In genomic region chr9:107693433-107693987, GRCm38 (mm10) we compare ENCODE assay signal across 15 mouse cellular contexts. TPM values are rescaled to one million over a fixed set of nuclear protein-coding genes. Genes with fewer than 3 reads are reported as not detected.
DNase-seq lines count a peak whose midpoint lies in the region; ATAC-seq and TF ChIP-seq lines count a peak whose summit lies in the region.
"Had no signal": no experiment of that assay in that cellular context is flagged by ENCODE, and none has a peak within 500 bp of the region (broad histone marks: within the 10 kb centered on the region; RNA-seq: fewer than 3 reads in every experiment).

No protein-coding gene starts in this region.

- no peak overlapping the region for H3K27ac ChIP-seq in hindbrain, postnatal 0 days
- no peak overlapping the region; the same call in 1 of the 2 replicates for H3K27ac ChIP-seq in hindbrain, embryonic 10.5 days
- peak overlapping the region; percentile 42; the same call in 1 of the 2 replicates for H3K27ac ChIP-seq in midbrain, embryonic 12.5 days (replicated peaks)
- H3K27ac ChIP-seq in midbrain, embryonic 14.5 days (replicated peaks; ENCODE audit: low read depth, low read length), result no peak overlapping the region
- H3K27ac ChIP-seq in embryonic facial prominence, embryonic 10.5 days (replicated peaks), result 0 out of 2 replicates have a peak overlapping the region, but pooled peaks have one; percentile 30
- H3K27ac ChIP-seq: forebrain, embryonic 15.5 days; neural tube, embryonic 12.5 days had no signal

- DNase-seq in hindbrain, postnatal 0 days (ENCODE audit: low spot score), result peak; percentile 30
- no peak for DNase-seq in hindbrain, embryonic 10.5 days (ENCODE audit: low spot score)
- no peak for DNase-seq in midbrain, embryonic 14.5 days
- no peak for DNase-seq in embryonic facial prominence, embryonic 10.5 days (ENCODE audit: low spot score)
- peak; percentile 43 for DNase-seq in retina, embryonic 14.5 days (ENCODE audit: low spot score)
- no peak for DNase-seq in B cell, adult 2 months
- DNase-seq: adrenal gland, postnatal 10 days; cerebellum, adult 2 months; kidney, postnatal 36 days had no signal

- H3K9ac ChIP-seq in hindbrain, postnatal 0 days (replicated peaks; ENCODE audit: low read length), result no peak overlapping the region
- no peak overlapping the region for H3K9ac ChIP-seq in midbrain, embryonic 12.5 days (replicated peaks)
- H3K9ac ChIP-seq in midbrain, embryonic 14.5 days (replicated peaks; ENCODE audit: low read length), result no peak overlapping the region
- H3K9ac ChIP-seq: forebrain, embryonic 15.5 days; neural tube, embryonic 12.5 days had no signal

- H3K4me1 ChIP-seq in hindbrain, postnatal 0 days (ENCODE audit: insufficient read depth, low read length), result peaks cover 6% of the 10 kb centered on the region; the same call in 1 of the 2 replicates
- H3K4me1 ChIP-seq in hindbrain, embryonic 10.5 days (replicated peaks), result peaks cover 67% of the 10 kb centered on the region
- peaks cover 50% of the 10 kb centered on the region for H3K4me1 ChIP-seq in midbrain, embryonic 12.5 days
- peaks cover 38% of the 10 kb centered on the region for H3K4me1 ChIP-seq in midbrain, embryonic 14.5 days (ENCODE audit: control insufficient read depth, insufficient read depth, low read length)
- H3K4me1 ChIP-seq in embryonic facial prominence, embryonic 10.5 days, result peaks cover 42% of the 10 kb centered on the region

- no peaks in the 10 kb centered on the region for H3K9me3 ChIP-seq in hindbrain, postnatal 0 days (ENCODE audit: low read length)
- H3K9me3 ChIP-seq in hindbrain, embryonic 10.5 days, result no peaks in the 10 kb centered on the region
- H3K9me3 ChIP-seq in midbrain, embryonic 12.5 days, result no peaks in the 10 kb centered on the region
- no peaks in the 10 kb centered on the region for H3K9me3 ChIP-seq in midbrain, embryonic 14.5 days (ENCODE audit: control insufficient read depth, low read length)
- H3K9me3 ChIP-seq in embryonic facial prominence, embryonic 10.5 days, result no peaks in the 10 kb centered on the region
- H3K9me3 ChIP-seq: forebrain, embryonic 15.5 days; neural tube, embryonic 12.5 days had no signal

- no peaks in the 10 kb centered on the region for H3K27me3 ChIP-seq in hindbrain, postnatal 0 days (ENCODE audit: insufficient read depth, low read length)
- peaks cover 71% of the 10 kb centered on the region for H3K27me3 ChIP-seq in hindbrain, embryonic 10.5 days (ENCODE audit: insufficient read depth, poor library complexity, severe bottlenecking)
- H3K27me3 ChIP-seq in midbrain, embryonic 12.5 days, result no peaks in the 10 kb centered on the region
- H3K27me3 ChIP-seq in midbrain, embryonic 14.5 days (ENCODE audit: control insufficient read depth, insufficient read depth, low read length), result no peaks in the 10 kb centered on the region
- 0 out of 2 replicates have a peak, but pooled peaks cover 4% of the 10 kb centered on the region for H3K27me3 ChIP-seq in embryonic facial prominence, embryonic 10.5 days (replicated peaks; ENCODE audit: low read depth, poor library complexity, severe bottlenecking)
- H3K27me3 ChIP-seq: forebrain, embryonic 15.5 days; neural tube, embryonic 12.5 days had no signal

- WGBS in hindbrain, postnatal 0 days, result 42% methylated on average over 4 of the region's 4 CpGs
- WGBS in hindbrain, embryonic 10.5 days, result 71% methylated on average over 4 of the region's 4 CpGs
- WGBS in midbrain, embryonic 12.5 days, result 62% methylated on average over 4 of the region's 4 CpGs
- WGBS in midbrain, embryonic 14.5 days, result 48% methylated on average over 4 of the region's 4 CpGs
- WGBS in embryonic facial prominence, embryonic 10.5 days, result 79% methylated on average over 4 of the region's 4 CpGs

- H3K4me2 ChIP-seq in hindbrain, postnatal 0 days (ENCODE audit: low read depth, low read length), result no peak overlapping the region
- no peak overlapping the region for H3K4me2 ChIP-seq in midbrain, embryonic 12.5 days (replicated peaks)
- H3K4me2 ChIP-seq in midbrain, embryonic 14.5 days (ENCODE audit: low read length), result no peak overlapping the region
- H3K4me2 ChIP-seq: forebrain, embryonic 15.5 days; heart, embryonic 11.5 days; neural tube, embryonic 12.5 days had no signal

- ATAC-seq in hindbrain, postnatal 0 days, result peak; percentile 31; the same call in 1 of the 2 replicates
- ATAC-seq in midbrain, embryonic 12.5 days (ENCODE audit: low FRiP score, low read depth), result no peak
- no peak for ATAC-seq in midbrain, embryonic 14.5 days (ENCODE audit: low FRiP score, low TSS enrichment)
- ATAC-seq: CD4-positive, CD25-positive, alpha-beta regulatory T cell, adult 4 months; forebrain, embryonic 15.5 days had no signal

- peak; percentile 45 for TF ChIP-seq CTCF in hindbrain, postnatal 0 days (IDR thresholded peaks at IDR 0.05; ENCODE audit: low read depth)

- no peaks in the 10 kb centered on the region for H3K36me3 ChIP-seq in hindbrain, postnatal 0 days (ENCODE audit: insufficient read depth, low read length)
- peaks cover 70% of the 10 kb centered on the region for H3K36me3 ChIP-seq in hindbrain, embryonic 10.5 days
- peaks cover 56% of the 10 kb centered on the region for H3K36me3 ChIP-seq in midbrain, embryonic 12.5 days
- peaks cover 43% of the 10 kb centered on the region for H3K36me3 ChIP-seq in midbrain, embryonic 14.5 days (ENCODE audit: control insufficient read depth, insufficient read depth, low read length)
- peaks cover 86% of the 10 kb centered on the region for H3K36me3 ChIP-seq in embryonic facial prominence, embryonic 10.5 days (replicated peaks)

- H3K4me3 ChIP-seq in hindbrain, postnatal 0 days (ENCODE audit: low read length), result no peak overlapping the region
- H3K4me3 ChIP-seq in hindbrain, embryonic 10.5 days, result no peak overlapping the region
- H3K4me3 ChIP-seq in midbrain, embryonic 12.5 days, result no peak overlapping the region
- H3K4me3 ChIP-seq in midbrain, embryonic 14.5 days (replicated peaks; ENCODE audit: low read depth, low read length), result no peak overlapping the region
- no peak overlapping the region for H3K4me3 ChIP-seq in embryonic facial prominence, embryonic 10.5 days
- H3K4me3 ChIP-seq: forebrain, embryonic 15.5 days; neural tube, embryonic 12.5 days had no signal

RNA-seq across cellular contexts. Expression of gene Gnat1, which starts 14.0 kb away (rescaled TPM):
- total RNA-seq in hindbrain, postnatal 0 days (2014; rRNA removed), result 0.52 TPM in 1 of 2 replicates, not detected in the other
- 2.4 and 2.7 TPM in 2 replicates for polyA plus RNA-seq in hindbrain, postnatal 0 days (2015; fragmentation: Nextera tagmentation; extraction: Ambion mirVana)
- polyA plus RNA-seq in hindbrain, embryonic 10.5 days (2016; fragmentation: Nextera tagmentation; extraction: Ambion mirVana), result 2.6 and 3.1 TPM in 2 replicates
- 1.9 and 2.7 TPM in 2 replicates for polyA plus RNA-seq in midbrain, embryonic 12.5 days (2016; fragmentation: Nextera tagmentation; extraction: Ambion mirVana)
- polyA plus RNA-seq in midbrain, embryonic 14.5 days (2014; fragmentation: Nextera tagmentation; extraction: Ambion mirVana), result 0.97 and 2.0 TPM in 2 replicates
- 3.4 and 4.3 TPM in 2 replicates for polyA plus RNA-seq in embryonic facial prominence, embryonic 10.5 days (2016; fragmentation: Nextera tagmentation; extraction: Ambion mirVana)
- total RNA-seq: gastrocnemius, adult 8-10 months had no signal

RNA-seq across cellular contexts. Expression of gene Sema3f, which starts 16.8 kb away (rescaled TPM):
- total RNA-seq in hindbrain, postnatal 0 days (2014; rRNA removed), result 65.4 and 81.3 TPM in 2 replicates
- 7.5 and 8.7 TPM in 2 replicates for polyA plus RNA-seq in hindbrain, postnatal 0 days (2015; fragmentation: Nextera tagmentation; extraction: Ambion mirVana)
- polyA plus RNA-seq in hindbrain, embryonic 10.5 days (2016; fragmentation: Nextera tagmentation; extraction: Ambion mirVana), result 14.5 and 16.4 TPM in 2 replicates
- polyA plus RNA-seq in midbrain, embryonic 12.5 days (2016; fragmentation: Nextera tagmentation; extraction: Ambion mirVana), result 30.6 and 33.7 TPM in 2 replicates
- 34.0 and 37.0 TPM in 2 replicates for polyA plus RNA-seq in midbrain, embryonic 14.5 days (2014; fragmentation: Nextera tagmentation; extraction: Ambion mirVana)
- 13.2 and 21.4 TPM in 2 replicates for polyA plus RNA-seq in embryonic facial prominence, embryonic 10.5 days (2016; fragmentation: Nextera tagmentation; extraction: Ambion mirVana)
- polyA plus RNA-seq: CD4-positive, CD25-positive, alpha-beta regulatory T cell, adult 4 months had no signal

RNA-seq across cellular contexts. Expression of gene Slc38a3, which starts 24.2 kb away (rescaled TPM):
- total RNA-seq in hindbrain, postnatal 0 days (2014; rRNA removed), result 102 and 134 TPM in 2 replicates
- 52.1 and 54.5 TPM in 2 replicates for polyA plus RNA-seq in hindbrain, postnatal 0 days (2015; fragmentation: Nextera tagmentation; extraction: Ambion mirVana)
- 6.4 and 7.2 TPM in 2 replicates for polyA plus RNA-seq in hindbrain, embryonic 10.5 days (2016; fragmentation: Nextera tagmentation; extraction: Ambion mirVana)
- polyA plus RNA-seq in midbrain, embryonic 12.5 days (2016; fragmentation: Nextera tagmentation; extraction: Ambion mirVana), result 13.9 and 14.8 TPM in 2 replicates
- 20.4 and 31.9 TPM in 2 replicates for polyA plus RNA-seq in midbrain, embryonic 14.5 days (2014; fragmentation: Nextera tagmentation; extraction: Ambion mirVana)
- 5.6 and 6.6 TPM in 2 replicates for polyA plus RNA-seq in embryonic facial prominence, embryonic 10.5 days (2016; fragmentation: Nextera tagmentation; extraction: Ambion mirVana)
- polyA plus RNA-seq: CD4-positive, CD25-positive, alpha-beta regulatory T cell, adult 4 months had no signal

RNA-seq across cellular contexts. Expression of gene Gnai2, which starts 58.3 kb away (rescaled TPM):
- total RNA-seq in hindbrain, postnatal 0 days (2014; rRNA removed), result 334 and 369 TPM in 2 replicates
- polyA plus RNA-seq in hindbrain, postnatal 0 days (2015; fragmentation: Nextera tagmentation; extraction: Ambion mirVana), result 275 and 287 TPM in 2 replicates
- polyA plus RNA-seq in hindbrain, embryonic 10.5 days (2016; fragmentation: Nextera tagmentation; extraction: Ambion mirVana), result 554 and 640 TPM in 2 replicates
- 635 and 641 TPM in 2 replicates for polyA plus RNA-seq in midbrain, embryonic 12.5 days (2016; fragmentation: Nextera tagmentation; extraction: Ambion mirVana)
- polyA plus RNA-seq in midbrain, embryonic 14.5 days (2014; fragmentation: Nextera tagmentation; extraction: Ambion mirVana), result 284 and 326 TPM in 2 replicates
- polyA plus RNA-seq in embryonic facial prominence, embryonic 10.5 days (2016; fragmentation: Nextera tagmentation; extraction: Ambion mirVana), result 334 and 363 TPM in 2 replicates

Comparison
In these comparisons a context has a peak if more than half of its experiments do, and no peak if none do; other contexts are left out.
1. DNase-seq: peak in hindbrain, postnatal 0 days (single experiment) and retina, embryonic 14.5 days (single experiment); none in hindbrain, embryonic 10.5 days (single experiment), midbrain, embryonic 14.5 days (single experiment), embryonic facial prominence, embryonic 10.5 days (single experiment) and B cell, adult 2 months (0 of 2).
2. H3K27ac ChIP-seq: peak in midbrain, embryonic 12.5 days (single experiment) and embryonic facial prominence, embryonic 10.5 days (single experiment); none in hindbrain, postnatal 0 days (single experiment), hindbrain, embryonic 10.5 days (single experiment) and midbrain, embryonic 14.5 days (single experiment).